Mouse (Mus musculus): ENCODE data around the gene Pld1.

The Pld1 gene

GRCm38 (mm10) chr3:28060713-28061112 lies 122.2 kb downstream of the Pld1 start:
- no peak for DNase-seq

GRCm38 (mm10) chr3:28061155-28061554 lies 122.7 kb downstream of the Pld1 start:
- DNase-seq, result no peak

- DNase-seq, result no peak
Observed at GRCm38 (mm10) chr3:28079211-28079610, 140.7 kb downstream of the Pld1 start.

- DNase-seq, result no peak
Observed at GRCm38 (mm10) chr3:28080116-28080515, 141.6 kb downstream of the Pld1 start.

- no peak for DNase-seq
Observed at GRCm38 (mm10) chr3:28081012-28081411, 142.5 kb downstream of the Pld1 start.

- DNase-seq, result no peak
Observed at GRCm38 (mm10) chr3:28083218-28083617, 144.7 kb downstream of the Pld1 start.

GRCm38 (mm10) chr3:28084281-28084680 lies 145.8 kb downstream of the Pld1 start:
- DNase-seq, result no peak

GRCm38 (mm10) chr3:28091296-28091695 lies 152.8 kb downstream of the Pld1 start:
- DNase-seq, result no peak

GRCm38 (mm10) chr3:28091741-28092140 lies 153.2 kb downstream of the Pld1 start:
- no peak for DNase-seq

GRCm38 (mm10) chr3:28093684-28094302 lies 155.3 kb downstream of the Pld1 start:
- DNase-seq, result no peak

GRCm38 (mm10) chr3:28095451-28095850 lies 157.0 kb downstream of the Pld1 start:
- no peak for DNase-seq

- DNase-seq, result no peak
Observed at GRCm38 (mm10) chr3:28099175-28099574, 160.7 kb downstream of the Pld1 start.

- no peak for DNase-seq
Observed at GRCm38 (mm10) chr3:28104992-28105391, 166.5 kb downstream of the Pld1 start.

- DNase-seq, result peak; percentile 16
Observed at GRCm38 (mm10) chr3:28107446-28108004, 169.0 kb downstream of the Pld1 start.

GRCm38 (mm10) chr3:28111516-28111915 lies 173.0 kb downstream of the Pld1 start:
- DNase-seq, result no peak

- DNase-seq, result no peak
Observed at GRCm38 (mm10) chr3:28113881-28114280, 175.4 kb downstream of the Pld1 start.

GRCm38 (mm10) chr3:28141716-28142115 lies 203.2 kb downstream of the Pld1 start:
- no peak for DNase-seq

- no peak for DNase-seq
Observed at GRCm38 (mm10) chr3:28142121-28142520, 203.6 kb downstream of the Pld1 start.

- no peak for DNase-seq
Observed at GRCm38 (mm10) chr3:28144676-28145075, 206.2 kb downstream of the Pld1 start.

GRCm38 (mm10) chr3:28145461-28145860 lies 207.0 kb downstream of the Pld1 start:
- no peak for DNase-seq

- no peak for DNase-seq
Observed at GRCm38 (mm10) chr3:28149656-28150256, 211.3 kb downstream of the Pld1 start.

GRCm38 (mm10) chr3:28158006-28158405 lies 219.5 kb downstream of the Pld1 start:
- no peak for DNase-seq

GRCm38 (mm10) chr3:28158916-28159315 lies 220.4 kb downstream of the Pld1 start:
- no peak for DNase-seq

- no peak for DNase-seq
Observed at GRCm38 (mm10) chr3:28162346-28162745, 223.9 kb downstream of the Pld1 start.

GRCm38 (mm10) chr3:28164678-28165077 lies 226.2 kb downstream of the Pld1 start:
- DNase-seq, result no peak

All from cerebellum, adult 8-10 months (tissue).